Mouse (Mus musculus): Measurements from ENCODE around the gene Caap1. TPM values are rescaled to one million over a fixed set of nuclear protein-coding genes. Genes with fewer than 3 reads are reported as not detected.

The Caap1 gene
- total RNA-seq (2021), result 10 to 100 TPM in 1 of 2 experiments, 1 to 10 TPM in 1; 9.4 to 10.8 TPM
- long read RNA-seq, experiment 1, transcript Caap1-201 (6 exons, 2,107 nt), result major isoform, 13 of 23 reads
- long read RNA-seq, experiment 1, partial matches to known transcripts, result 0 of 23 reads
- long read RNA-seq, experiment 1, other reads (novel, unspliced or antisense), result 9 of 23 reads
- long read RNA-seq, experiment 2, transcript Caap1-201 (6 exons, 2,107 nt), result major isoform, 17 of 23 reads
- long read RNA-seq, experiment 2, partial matches to known transcripts, result 0 of 23 reads
- long read RNA-seq, experiment 2, other reads (novel, unspliced or antisense), result 6 of 23 reads

- peak; percentile 93 to 95 for DNase-seq (ENCODE audit: low spot score in 2 of 2)
Observed at GRCm38 (mm10) chr4:94556265-94557054, at the start of gene Caap1, which contains the start of gene Gm10306. Gene Caap1 (minus strand): TSS chr4:94556796. Gene Gm10306 (plus strand): TSS chr4:94556546.

- DNase-seq (ENCODE audit: low spot score in 2 of 2), result no peak
Observed at GRCm38 (mm10) chr4:94605591-94605990, 49.0 kb upstream of the Caap1 start.

- no peak for DNase-seq (ENCODE audit: low spot score in 2 of 2)
Observed at GRCm38 (mm10) chr4:94604452-94605019, 47.9 kb upstream of the Caap1 start.

GRCm38 (mm10) chr4:94603031-94603629 is 46.5 kb upstream of the Caap1 start, which contains the start of gene Plaa:
Gene Plaa (minus strand): TSS chr4:94603244.
- DNase-seq (ENCODE audit: low spot score in 2 of 2), result peak; percentile 94 to 96

GRCm38 (mm10) chr4:94602496-94603030 is 46.0 kb upstream of the Caap1 start:
- no peak for DNase-seq (ENCODE audit: low spot score in 2 of 2)

GRCm38 (mm10) chr4:94601395-94601794 is 44.8 kb upstream of the Caap1 start:
- no peak for DNase-seq (ENCODE audit: low spot score in 2 of 2)

GRCm38 (mm10) chr4:94592709-94593108 is 36.1 kb upstream of the Caap1 start:
- no peak for DNase-seq (ENCODE audit: low spot score in 2 of 2)

- no peak for DNase-seq (ENCODE audit: low spot score in 2 of 2)
Observed at GRCm38 (mm10) chr4:94591765-94592381, 35.3 kb upstream of the Caap1 start.

- no peak for DNase-seq (ENCODE audit: low spot score in 2 of 2)
Observed at GRCm38 (mm10) chr4:94572677-94573076, 16.1 kb upstream of the Caap1 start.

GRCm38 (mm10) chr4:94564297-94564696 is 7.7 kb upstream of the Caap1 start:
- no peak for DNase-seq (ENCODE audit: low spot score in 2 of 2)

GRCm38 (mm10) chr4:94561954-94562648 is 5.5 kb upstream of the Caap1 start:
- DNase-seq (ENCODE audit: low spot score in 2 of 2), result no peak

GRCm38 (mm10) chr4:94560316-94560715 is 3.7 kb upstream of the Caap1 start:
- no peak for DNase-seq (ENCODE audit: low spot score in 2 of 2)

- DNase-seq (ENCODE audit: low spot score in 2 of 2), result no peak
Observed at GRCm38 (mm10) chr4:94559266-94559665, 2.7 kb upstream of the Caap1 start.

- no peak for DNase-seq (ENCODE audit: low spot score in 2 of 2)
Observed at GRCm38 (mm10) chr4:94557145-94557544, 549 bp upstream of the Caap1 start.

- DNase-seq (ENCODE audit: low spot score in 2 of 2), result no peak
Observed at GRCm38 (mm10) chr4:94554955-94555494, 1.6 kb downstream of the Caap1 start.

GRCm38 (mm10) chr4:94544321-94544720 is 12.3 kb downstream of the Caap1 start:
- DNase-seq (ENCODE audit: low spot score in 2 of 2), result no peak

GRCm38 (mm10) chr4:94543041-94543440 is 13.6 kb downstream of the Caap1 start:
- DNase-seq (ENCODE audit: low spot score in 2 of 2), result no peak

GRCm38 (mm10) chr4:94533205-94533604 is 23.4 kb downstream of the Caap1 start:
- no peak for DNase-seq (ENCODE audit: low spot score in 2 of 2)

- DNase-seq (ENCODE audit: low spot score in 2 of 2), result no peak
Observed at GRCm38 (mm10) chr4:94529448-94529847, 27.1 kb downstream of the Caap1 start.

GRCm38 (mm10) chr4:94523321-94523720 is 33.3 kb downstream of the Caap1 start:
- DNase-seq (ENCODE audit: low spot score in 2 of 2), result peak in 1 of 2 experiments; percentile 28

Data from layer of hippocampus, postnatal 14 days (tissue).